Mouse (Mus musculus): Measurements from ENCODE around the gene Phip. TPM values are rescaled to one million over a fixed set of nuclear protein-coding genes. Genes with fewer than 3 reads are reported as not detected.

Gene Phip
- polyA plus RNA-seq, 1 experiment from 2014 or later: 71.4 TPM

DNA sequence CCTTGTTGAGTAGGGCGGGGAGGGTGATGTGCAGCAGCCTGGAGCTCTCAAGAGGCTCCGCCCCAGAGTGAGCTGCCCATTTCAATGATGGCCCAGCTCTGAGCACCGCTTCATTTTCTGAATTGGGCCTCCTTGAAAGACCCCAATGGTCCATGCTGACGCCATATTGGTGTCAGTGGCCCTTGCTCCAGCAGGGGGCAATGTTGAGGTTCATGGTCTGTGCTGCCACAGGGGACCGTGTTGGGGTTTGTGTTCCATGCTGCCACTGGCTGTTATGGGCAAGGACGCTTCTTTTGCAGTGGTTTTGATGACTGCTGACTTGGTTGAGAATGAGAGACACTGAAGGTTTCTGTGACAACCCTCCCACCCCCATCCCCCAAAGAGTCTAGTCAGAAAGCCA is 148.9 kb downstream of the Phip start:
- Histone ChIP-seq H3K36me3 (no peaks in the 10 kb centered on the region), H3K27me3 (replicated peaks) (no peaks in the 10 kb centered on the region), H3K4me2 (no peak overlapping the region), H3K27ac (replicated peaks) (no peak overlapping the region), H3K9ac (replicated peaks) (no peak overlapping the region), H3K4me3 (replicated peaks) (no peak overlapping the region), H3K9me3 (replicated peaks) (no peaks in the 10 kb centered on the region), H3K4me1 (peaks cover 12% of the 10 kb centered on the region)
- 95% methylated on average over 6 of the region's 6 CpGs for WGBS
- ATAC-seq (ENCODE audit: low FRiP score): no peak

Other genes with a start within 250 kb of the Phip start
- gene Irak1bp1, start 146.0 kb downstream of the Phip start, polyA plus RNA-seq (2015; fragmentation: Nextera tagmentation; extraction: Ambion mirVana): 31.2 and 34.6 TPM in 2 replicates
- gene Hmgn3, start 171.2 kb upstream of the Phip start, polyA plus RNA-seq (2015; fragmentation: Nextera tagmentation; extraction: Ambion mirVana): 138 and 154 TPM in 2 replicates